Mouse (Mus musculus) cerebellum, adult 9-10 months (tissue): ENCODE results near the gene Clcn7.

Source experiments
- DNase-seq: peaks from one replicate; pipeline ENCODE4 v3.0.0; 2022

The Clcn7 gene

DNA sequence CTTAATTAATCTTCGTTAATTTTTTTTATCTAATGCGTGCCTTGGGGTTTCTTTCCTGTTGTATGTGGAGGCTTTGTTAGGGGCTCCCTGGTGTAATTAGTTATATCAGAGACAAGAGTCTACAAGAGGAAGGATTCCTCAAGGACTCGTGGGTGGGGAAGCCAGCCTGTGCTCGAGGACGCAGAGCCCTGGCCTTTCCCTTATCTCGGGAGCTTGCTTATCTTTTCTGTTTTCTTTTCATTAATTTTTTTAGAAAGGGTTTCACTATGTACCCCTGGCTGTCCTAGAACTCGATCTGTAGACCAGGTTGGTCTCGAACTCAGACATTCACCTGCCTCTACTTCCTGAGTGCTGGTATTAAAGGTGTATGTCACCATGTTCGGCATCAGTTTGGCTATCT, 5.5 kb upstream of the Clcn7 start:
- DNase-seq = no peak

DNA sequence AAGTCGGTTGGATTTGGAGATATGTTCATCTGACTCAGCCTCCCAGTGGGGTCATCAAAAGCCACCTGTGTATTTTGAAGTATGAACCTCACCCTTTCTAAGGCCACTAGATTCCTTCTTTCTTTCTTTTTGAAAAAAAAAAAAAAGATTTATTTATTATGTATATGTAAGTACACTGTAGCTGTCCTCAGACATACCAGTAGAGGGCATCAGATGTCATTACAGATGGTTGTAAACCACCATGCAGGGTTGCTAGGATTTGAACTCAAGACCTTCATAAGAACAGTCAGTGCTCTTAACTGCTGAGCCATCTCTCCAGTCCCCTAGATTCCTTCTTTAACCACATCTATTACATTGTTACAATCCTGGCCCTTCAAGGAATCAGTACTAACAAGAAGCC, 3.1 kb upstream of the Clcn7 start:
- DNase-seq = no peak

DNA sequence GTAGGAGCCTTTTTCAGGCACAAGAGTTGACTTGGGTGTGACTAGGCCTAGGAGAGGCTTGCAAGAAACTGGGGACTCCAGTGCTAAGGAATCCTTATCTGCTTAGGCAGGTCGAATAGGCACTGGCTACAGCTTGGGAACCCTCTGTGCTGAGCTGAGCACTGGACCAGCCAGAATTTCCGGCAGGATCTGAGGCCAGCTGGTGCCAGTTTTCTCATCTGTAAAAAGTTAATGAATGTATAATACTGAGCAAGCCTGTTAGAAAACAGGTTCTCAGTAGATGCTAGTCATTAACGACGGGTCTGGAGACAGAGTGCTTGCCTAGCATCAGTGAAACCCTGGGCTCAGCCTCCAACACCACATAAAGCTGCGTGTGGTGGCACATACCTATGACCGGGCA, 2.4 kb downstream of the Clcn7 start:
- no peak for DNase-seq

DNA sequence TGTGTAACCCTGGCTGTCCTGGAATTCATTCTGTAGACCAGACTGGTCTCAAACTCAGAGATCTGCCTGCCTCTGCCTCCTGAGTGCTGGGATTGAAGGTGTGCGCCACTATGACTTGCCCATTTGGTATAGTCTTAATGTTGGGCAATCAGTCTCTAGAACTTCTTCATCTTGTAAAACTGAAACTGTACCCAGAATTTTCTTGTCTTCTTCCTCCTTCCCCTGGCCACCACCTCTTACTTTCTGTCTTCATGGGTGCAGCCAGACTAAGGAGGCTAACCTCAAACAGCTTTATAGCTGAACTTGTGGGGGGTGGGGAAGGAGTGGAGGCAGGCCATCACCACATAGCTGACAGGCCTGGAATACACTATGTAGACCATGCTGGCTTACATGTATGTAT, 5.6 kb downstream of the Clcn7 start:
- no peak for DNase-seq

DNA sequence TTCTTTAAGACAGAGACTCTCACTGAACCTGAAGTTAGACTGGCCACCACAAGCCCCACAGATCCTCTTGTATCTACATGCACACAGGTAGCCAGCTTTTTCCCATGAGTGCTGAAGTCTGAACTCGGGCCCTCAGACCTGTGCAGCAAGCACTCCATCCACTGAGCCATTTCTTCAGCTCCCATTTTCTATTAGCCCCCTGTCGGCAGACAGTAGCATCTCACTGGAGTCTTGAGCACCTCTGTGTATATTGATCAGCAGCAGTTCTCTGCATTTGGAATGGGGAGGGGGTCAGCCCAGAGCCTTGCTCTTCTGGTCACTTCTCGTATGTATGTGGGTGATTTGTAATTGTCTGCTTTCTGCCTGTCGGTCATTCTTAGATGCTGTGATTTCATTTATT, 6.8 kb downstream of the Clcn7 start:
- DNase-seq = no peak

DNA sequence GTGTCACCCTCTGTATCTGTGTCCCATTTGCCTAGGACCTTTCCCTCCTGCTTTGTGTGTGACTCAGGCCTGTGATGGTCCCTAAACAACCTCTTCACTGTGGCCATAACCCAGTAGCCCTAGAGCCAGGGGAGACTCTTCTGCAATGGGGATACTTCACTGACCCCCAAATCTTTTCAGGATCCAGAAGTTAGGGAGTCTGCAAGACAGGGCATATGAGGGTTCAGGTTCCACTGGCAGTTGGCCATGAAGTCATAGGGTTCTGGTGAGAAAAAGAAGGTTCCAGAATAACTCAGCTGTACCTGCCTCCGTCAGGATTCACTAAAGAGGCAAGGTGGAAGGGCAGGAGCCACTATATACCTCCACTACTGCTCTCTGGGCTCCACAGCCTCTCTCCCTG, 29.0 kb downstream of the Clcn7 start, which contains the start of gene Ccdc154:
Gene Ccdc154 (plus strand): TSS at position 301 of the 400 bp plus-strand sequence.
- no peak for DNase-seq

DNA sequence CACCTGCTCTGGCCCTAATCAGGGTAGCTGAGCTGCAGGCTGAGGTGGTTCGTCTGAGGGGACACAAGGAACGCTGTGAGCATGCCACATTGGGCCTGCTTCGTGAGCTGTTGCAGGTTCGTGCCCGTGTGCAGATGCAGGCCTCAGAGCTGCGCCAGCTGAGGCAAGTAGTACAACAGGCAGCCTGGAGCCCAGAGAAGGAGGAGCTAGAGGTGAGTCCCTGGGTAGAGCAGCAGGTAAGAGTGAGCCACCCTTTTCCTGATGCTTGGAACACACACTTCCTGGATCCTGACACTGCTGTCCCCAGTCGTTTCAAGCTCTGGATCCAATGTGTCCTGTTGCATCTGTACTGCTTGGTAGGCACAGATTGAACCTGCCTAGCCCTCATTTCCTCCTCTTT, 30.2 kb downstream of the Clcn7 start:
- no peak for DNase-seq

DNA sequence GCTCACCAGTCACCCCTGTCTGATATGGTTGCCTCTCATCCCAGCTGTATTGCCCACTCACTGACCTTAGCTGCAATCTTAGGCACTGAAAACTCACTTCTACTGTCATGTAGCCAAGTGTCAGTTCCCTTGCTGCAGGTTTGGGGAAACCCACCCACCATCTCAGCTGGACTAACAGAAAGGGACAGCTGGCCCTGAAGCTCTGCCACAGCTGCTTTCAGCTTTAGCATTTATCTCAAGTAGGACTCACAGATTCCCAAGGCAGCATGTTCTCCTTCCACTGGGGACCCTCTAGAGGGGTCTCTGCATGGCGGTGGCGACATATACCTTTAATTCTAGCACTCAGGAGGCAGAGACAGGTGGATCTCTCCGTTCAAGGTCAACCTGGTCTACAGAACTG, 31.6 kb downstream of the Clcn7 start:
- DNase-seq = no peak

DNA sequence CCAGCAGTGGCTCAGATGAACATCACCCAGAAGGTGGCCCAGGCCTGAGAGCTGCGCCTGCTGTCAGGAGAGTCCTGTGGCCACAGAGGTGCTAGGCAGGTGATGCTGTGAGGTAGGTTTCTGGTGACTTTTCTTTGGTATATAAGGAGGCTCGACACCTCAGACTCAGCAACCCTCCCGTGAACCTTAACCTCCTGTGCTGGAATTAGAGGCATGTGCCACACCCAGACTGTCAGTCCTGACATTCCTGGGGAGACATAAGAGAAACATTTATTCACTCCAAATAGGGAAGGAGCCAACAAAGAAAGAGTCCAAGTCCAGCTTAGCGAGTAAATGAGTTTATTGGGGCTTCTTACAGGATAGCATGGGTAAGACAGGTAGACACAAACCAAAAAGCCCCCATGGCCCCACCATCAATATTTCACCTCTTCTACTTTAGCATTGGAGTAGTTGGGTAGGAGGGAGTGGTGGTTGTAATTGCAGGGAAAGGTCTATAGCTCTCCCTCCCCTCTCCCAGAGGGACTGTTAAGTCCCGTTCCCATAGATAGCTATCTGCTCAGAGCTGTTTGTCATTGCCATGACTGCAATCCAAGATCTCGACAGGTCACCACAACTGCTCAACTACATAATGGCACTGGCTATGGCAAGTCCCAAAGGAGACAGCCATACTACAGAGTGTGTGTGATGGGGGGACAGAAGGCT, 32.9 kb downstream of the Clcn7 start:
- DNase-seq = no peak

DNA sequence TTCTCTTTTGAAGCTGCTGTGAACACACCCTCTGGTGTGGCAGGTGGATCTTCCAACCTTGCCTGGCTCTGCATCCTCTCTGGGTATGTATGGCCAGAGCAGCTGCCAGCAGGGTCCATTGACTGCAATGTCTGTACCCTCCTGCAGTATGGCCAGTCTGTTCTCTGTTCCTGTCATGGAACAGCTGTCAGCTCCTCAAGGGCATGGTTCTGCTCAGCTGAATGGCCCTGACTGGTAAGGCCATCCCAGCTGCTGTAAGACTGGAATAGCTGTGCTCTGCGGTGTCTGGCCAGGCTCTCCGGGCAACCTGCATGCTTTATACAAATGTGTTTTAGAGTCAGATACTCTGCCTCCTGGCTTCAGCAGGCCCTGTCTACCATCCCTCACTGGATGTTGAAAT, 36.5 kb downstream of the Clcn7 start:
- no peak for DNase-seq

DNA sequence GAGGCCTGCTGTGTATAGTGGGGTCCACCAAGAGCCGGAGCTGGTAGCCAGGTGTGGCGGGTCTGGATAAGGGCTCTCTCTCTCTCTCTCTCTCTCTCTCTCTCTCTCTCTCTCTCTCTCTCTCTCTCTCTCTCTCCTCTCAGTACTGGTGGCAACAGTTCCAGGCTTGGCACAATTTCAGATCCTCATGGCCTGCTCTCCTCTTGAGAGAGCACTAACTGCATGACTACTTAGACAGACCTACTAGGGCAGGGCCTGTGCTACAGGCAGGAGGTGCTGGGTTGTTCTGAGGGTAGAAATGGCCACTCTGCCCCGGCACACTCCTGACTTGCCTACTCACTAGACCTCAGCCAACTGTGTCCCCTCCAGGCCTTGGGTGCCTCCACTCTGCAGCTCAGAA, 39.4 kb downstream of the Clcn7 start:
- no peak for DNase-seq

DNA sequence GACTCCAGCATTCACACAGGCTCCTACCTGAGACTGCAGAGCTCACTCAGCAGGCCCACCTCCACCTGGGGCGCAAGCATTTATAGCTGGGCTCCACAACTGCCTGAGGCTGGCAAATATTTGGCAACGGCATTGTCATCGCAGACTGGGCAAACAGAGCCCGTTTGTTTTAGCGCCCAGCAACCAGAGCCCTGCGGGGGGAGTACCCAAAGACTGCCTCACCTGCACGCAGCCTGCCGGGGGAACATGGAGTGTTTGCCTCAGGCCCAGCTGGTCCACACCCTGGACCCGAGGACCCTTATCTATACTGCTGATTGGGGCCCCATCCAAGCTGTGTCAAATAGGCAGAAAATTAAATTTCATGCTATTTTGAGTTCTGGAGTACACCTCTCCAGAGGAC, 42.2 kb downstream of the Clcn7 start, which contains the start of gene Gm38655:
Gene Gm38655 (minus strand): TSS at position 61 of the 400 bp plus-strand sequence.
- no peak for DNase-seq

DNA sequence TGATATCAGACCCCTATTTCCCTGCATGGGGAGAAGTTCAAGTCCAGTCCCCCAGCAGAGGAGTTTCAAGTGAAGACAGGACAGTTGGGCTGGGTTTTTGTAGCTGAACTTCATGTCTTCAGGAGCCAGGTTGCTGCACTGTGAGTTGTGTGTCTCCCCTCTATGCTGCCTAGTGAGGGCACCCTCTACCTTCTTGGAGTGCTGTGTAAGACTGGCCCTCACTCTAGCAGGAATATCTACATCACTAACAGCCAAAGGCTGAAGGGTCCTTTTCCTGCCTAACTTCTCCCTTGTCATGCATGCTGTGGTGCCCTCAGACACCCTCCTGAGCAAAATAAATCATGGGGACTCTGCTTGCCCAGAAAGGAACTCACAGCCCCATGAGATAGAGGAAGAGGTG, 50.0 kb downstream of the Clcn7 start:
- peak; percentile 43 for DNase-seq

DNA sequence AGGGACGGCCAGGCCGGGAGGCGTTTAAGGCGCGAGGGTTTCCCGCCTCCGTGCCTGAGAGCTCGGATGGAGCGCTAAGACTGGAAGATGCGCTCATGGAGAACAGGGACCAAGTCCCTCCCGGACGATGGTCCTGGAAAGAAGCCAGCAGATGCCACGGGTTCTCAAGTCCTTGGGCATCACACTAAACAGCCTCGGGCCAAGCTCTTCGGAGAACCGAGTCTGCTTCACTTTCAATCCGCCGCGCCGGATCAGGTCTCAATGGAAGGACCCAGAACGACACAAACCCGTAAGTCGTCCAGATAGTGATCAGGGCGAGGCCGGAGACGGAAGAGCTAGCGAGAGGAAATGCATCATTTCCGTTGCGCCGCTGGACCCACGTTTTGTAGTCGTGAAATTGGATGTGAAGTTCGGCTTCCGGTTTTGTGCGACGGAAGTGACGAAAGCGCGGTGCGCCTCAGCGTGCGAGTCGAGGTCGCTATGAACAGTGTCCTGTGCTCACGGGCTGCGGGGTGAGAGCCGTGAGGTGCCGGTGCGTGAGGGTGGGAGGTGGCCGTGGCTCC, 51.0 kb downstream of the Clcn7 start, which contains the start of gene BC003965:
Gene BC003965 (plus strand): TSS at position 426 of the 563 bp plus-strand sequence.
- peak; percentile 97 for DNase-seq

DNA sequence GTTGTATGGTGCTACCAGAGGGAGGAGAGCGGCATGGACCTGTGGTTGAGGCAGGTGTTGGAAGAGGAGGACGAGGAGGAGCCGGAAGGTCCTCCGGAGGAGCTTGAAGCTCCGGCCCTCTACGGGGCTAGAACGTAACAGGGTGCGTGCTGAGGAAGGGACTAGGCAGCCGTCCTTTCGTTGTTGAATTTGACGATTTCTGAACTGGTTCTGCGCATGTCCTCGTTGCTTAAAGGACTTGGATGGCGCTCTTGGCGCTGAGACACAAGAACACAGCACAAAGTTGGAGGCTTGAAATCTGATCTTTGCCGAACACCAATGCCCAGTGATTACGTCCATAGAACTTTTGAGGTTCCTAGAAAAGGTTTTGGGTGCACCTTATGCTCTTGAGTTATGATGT, 51.8 kb downstream of the Clcn7 start:
- DNase-seq = no peak

DNA sequence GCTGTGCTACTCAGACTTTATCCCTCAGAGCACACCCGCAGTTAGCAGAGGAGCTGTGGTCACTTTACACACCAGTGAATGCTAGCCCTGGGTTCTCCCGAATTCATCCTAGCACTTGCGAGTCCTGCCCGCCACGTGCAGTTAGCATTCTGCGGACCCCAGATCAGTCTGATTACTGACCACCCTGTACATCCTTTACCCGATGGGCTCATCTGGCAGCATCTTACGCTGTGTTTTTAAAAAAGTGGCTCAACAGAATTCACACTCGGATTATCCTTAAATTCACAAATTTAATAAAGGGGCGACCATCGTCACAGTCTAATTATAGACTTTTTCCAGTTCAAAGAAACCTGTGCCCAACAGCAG, 54.6 kb downstream of the Clcn7 start:
- DNase-seq = peak; percentile 38

DNA sequence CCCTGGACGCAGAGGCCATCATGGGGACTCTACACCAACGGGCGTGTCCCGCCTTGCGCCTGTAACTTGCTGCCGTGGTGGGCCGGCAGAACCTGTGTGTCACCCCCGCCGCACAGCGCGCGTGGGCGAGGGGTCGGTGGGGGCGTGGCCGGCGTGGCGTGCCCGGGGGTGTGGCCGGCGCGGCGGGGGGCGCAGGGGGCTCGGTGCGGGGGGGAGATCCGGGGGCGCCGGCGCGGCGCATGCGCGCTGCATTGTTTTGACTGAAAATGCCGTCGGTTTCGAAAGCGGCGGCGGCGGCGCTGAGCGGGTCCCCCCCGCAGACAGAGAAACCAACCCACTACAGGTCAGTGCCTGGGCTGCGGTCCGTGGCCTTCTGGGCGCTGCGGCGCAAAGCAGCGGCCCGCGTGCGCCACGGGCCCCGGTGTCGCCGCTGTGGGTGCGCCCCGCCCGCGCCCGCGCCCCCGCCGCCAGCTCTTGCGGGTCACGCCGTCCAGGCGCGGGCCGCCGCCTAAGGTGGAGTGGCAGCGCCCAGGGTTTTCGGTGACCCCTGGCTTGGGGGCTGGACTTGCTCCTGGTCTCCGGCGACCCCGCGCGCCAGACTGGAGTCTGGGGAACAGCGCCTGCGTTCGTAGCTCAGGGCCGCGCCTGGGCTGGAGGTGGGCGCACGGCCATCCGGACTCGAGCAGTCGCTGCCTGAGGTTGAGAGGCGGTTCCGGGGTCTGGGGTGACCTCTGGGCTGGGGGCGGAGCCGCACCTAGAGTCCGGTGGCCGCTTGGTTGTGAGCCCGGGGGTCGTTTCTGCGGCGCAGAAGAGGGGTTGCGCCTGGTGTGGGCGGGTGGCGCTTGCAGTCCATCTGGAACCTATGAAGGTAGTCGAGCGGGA, 55.2 kb downstream of the Clcn7 start, which contains the start of gene Unkl:
Gene Unkl (plus strand): TSS at position 248 of the 882 bp plus-strand sequence.
- DNase-seq = peak; percentile 53

DNA sequence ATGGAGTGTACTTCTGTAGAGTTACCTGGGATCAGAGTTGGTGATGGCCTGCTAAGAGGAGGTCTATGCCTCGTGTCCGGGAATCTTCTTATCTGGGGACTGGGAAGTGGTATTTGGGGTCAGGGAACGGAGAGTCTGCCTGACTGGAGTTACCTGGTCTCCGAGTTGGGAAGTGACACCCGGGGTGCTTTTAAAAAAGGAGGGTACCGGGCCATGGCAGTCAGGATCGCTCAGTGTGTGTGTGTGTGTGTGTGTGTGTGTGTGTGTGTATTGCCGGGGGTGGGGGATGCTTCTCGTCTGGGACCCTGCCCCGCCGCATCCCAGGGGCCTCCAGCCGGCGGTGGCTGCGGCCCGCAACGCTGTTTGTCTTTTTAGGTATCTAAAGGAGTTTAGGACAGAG, 55.9 kb downstream of the Clcn7 start:
- no peak for DNase-seq

DNA sequence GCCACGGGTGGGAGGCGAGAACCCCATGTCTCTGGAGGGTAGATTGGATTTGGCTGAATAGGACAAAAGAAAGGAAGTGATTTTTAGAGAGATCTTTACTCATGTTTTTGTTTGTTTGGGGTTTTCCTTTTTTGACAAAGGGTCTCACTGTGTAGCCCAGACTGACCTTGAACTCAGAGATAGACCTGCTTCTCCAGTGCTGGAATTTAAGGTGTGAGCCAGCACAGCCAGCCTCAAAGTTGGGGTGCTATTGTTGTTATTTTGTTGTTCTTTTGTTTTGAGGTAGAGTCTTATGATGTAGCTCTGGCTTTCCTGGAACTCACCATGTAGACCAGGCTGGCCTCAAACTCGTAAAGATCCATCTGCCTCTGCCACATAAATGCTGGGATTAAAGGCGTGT, 69.2 kb downstream of the Clcn7 start:
- no peak for DNase-seq

DNA sequence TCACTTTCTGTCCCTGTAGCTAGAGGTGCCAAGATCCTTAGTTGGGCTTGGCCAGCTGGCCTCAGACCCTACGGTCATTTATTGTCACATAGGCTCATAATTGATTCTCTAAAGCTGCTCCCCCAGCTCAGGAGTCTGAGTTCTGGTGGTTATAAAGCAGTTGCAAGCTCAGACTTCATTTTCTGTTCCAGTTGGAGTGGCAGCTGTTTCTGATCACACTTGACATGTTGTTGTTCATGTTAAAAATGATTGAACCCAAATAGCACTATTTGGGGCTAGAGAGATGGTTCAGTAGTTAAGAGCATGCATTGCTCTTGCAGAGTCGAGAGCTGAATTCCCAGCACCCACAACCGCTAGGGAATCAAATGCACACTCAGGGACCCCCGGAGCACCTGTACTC, 76.8 kb downstream of the Clcn7 start:
- no peak for DNase-seq

DNA sequence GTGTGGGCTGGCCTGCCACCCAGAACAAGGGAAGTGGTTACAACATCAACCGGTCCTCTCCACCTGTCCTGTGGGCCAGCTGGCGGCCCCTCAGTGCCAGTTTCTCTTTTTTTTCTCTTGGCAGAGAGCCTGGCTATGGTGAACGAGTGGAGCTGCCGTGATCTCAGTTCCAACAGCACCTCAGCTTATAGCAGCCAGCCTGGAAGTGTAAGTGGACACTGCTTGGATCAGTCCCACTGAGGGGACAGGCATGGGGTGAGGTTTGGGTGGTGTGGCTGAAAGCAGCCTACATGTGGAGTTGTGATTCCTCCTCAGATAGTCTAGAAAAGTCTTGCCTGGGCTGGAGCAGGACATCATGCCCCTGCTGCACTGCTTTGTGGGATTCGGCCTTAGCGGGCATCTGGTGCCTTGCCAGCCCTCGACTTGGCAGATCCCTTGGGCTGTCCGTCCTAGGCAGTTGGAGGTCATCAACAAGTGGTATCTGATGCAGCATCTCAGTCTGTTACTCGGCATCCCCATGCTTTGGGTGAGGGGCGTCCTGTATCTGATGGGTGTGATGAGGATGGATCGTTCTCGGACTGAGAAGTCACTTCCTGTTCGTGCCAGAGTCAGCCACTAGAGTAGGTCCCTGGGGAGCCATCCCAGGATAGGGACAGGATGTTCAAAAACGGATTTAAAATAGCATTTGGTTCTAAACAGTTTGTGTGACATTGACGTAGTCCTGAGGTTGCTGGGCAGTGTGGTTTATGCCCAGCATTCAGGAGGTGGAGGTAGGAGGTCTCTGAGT, 77.7 kb downstream of the Clcn7 start:
- DNase-seq = peak; percentile 92

DNA sequence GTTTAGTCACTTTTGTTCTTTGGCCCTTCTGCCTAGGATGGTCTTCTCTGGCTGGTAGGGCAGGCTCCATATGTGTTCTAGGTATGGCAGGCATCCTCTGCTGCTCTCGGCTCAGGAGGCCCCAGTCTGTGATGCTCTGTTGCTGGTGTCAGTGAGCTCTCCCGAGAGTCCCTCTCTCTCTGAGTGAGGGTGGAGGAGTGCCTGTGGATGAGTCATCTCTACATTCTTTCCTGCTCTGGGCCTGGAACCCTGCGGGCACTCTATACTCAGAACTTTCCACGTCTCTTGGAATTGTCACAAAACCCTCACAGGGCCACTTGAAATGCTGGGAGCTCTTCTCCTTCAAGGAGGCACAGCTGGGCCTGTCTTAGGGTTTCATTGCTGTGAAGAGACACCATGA, 78.5 kb downstream of the Clcn7 start:
- no peak for DNase-seq
